Mouse (Mus musculus) cortical plate, adult 2 months (tissue): ENCODE results near the gene Rnf182. TPM values are rescaled to one million over a fixed set of nuclear protein-coding genes. Genes with fewer than 3 reads are reported as not detected.

ENCODE experiments used
- H3K27ac ChIP-seq: fragments of 200-500 bp; 2 replicates; pipeline ENCODE4 v1.5.1; 2012; ENCODE audit warnings: low read length, control low read depth, inconsistent platforms; ENCODE audit not compliant: insufficient read depth
- H3K4me1 ChIP-seq: fragments of 200-500 bp; 2 replicates; pipeline ENCODE4 v1.6.1; 2011; ENCODE audit warnings: low read length; ENCODE audit not compliant: control insufficient read depth, insufficient read depth
- H3K4me3 ChIP-seq: fragments of 200-500 bp; 2 replicates; pipeline ENCODE4 v1.5.1; 2011; ENCODE audit warnings: mild to moderate bottlenecking, low read length, control low read depth; ENCODE audit not compliant: insufficient read depth
- CTCF ChIP-seq: fragments of 200-500 bp; IDR thresholded peaks from 2 replicates; pipeline ENCODE4 v1.5.1; 2011; ENCODE audit warnings: mild to moderate bottlenecking, control low read depth, low read length; ENCODE audit not compliant: insufficient read depth; ENCODE audit errors: extremely low read depth
- POLR2A ChIP-seq: fragments of 200-500 bp; IDR thresholded peaks from 2 replicates; pipeline ENCODE4 v1.6.1; 2011; ENCODE audit warnings: mild to moderate bottlenecking, low read length, control low read depth; ENCODE audit not compliant: insufficient read depth; ENCODE audit errors: extremely low read depth
- polyA plus RNA-seq: library from polyadenylated mRNA; depleted of rRNA; stranded (reverse); fragments of >200 nt; gene quantifications from 2 replicates; pipeline ENCODE4 v1.2.3, GENCODE M21; 2012

Rnf182 gene
- polyA plus RNA-seq, 1 experiment = 7.3 TPM

DNA sequence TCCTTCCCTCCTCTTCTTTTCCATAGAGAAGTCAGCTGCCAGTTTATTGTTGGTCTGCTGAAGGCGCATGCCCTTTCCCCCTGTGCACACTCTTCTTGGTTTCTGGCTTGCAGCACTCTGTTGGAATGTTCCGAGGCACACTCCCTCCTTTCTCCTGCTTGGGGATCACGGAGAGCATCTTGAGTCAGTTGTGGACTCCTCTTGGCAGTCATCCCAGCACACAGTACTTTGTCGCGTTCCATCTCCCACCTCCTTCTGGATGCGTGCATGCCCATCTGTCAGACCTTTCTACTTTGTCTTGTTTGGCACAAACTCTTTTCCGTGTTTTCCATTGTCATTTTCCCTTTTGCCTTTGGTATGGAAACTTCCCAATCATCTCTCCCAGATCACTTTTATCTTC is 22.2 kb downstream of the Rnf182 start:
- Histone ChIP-seq H3K4me1 (no peaks in the 10 kb centered on the region; the same call in 1 of the 2 replicates), H3K4me3 (no peak overlapping the region), H3K27ac (no peak overlapping the region)
- TF ChIP-seq CTCF = no peak
- no peak for TF ChIP-seq POLR2A

DNA sequence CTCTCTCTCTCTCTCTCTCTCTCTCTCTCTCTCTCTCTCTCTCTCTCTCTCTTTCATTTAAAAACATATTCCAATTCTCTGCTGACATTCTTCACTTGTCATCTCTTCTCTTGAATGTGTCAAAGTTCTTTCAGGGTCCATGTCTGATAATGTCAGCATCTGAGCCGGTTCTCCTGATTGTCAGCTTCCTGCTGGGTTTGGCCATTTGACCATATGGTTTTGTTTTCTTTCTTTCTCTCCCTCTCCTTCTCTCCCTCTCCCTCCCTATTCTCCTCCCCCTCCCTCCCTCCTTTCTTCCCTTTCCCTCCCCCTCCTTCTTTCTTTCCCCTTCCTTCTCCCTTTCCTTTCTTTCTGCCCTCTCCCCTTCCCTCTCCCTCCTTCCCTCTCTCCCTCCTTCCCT is 29.5 kb downstream of the Rnf182 start:
- Histone ChIP-seq H3K4me3 (no peak overlapping the region), H3K4me1 (peaks cover 2% of the 10 kb centered on the region; the same call in 1 of the 2 replicates), H3K27ac (no peak overlapping the region)
- TF ChIP-seq CTCF = no peak
- no peak for TF ChIP-seq POLR2A

DNA sequence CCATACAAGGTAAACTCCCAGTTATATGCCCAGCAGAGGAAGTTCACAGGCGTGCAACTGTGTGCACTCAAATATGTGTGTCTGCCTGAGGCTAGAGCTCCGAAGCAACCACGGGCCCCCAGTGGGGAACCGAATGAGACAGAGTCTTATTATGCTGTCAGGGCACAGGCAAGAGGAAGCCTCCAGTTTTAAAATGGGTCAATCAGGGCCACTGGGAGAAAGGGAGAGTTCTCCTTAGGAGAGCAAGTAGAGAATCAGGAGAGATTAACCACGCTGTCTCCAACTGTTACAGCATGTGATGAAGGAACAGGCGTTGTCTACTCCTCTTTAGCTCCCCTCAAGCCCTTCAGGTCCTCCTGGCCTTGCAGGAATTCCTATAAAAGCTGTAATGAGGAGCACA is 33.0 kb downstream of the Rnf182 start:
- Histone ChIP-seq H3K4me1 (peaks cover 2% of the 10 kb centered on the region; the same call in 1 of the 2 replicates), H3K4me3 (no peak overlapping the region), H3K27ac (no peak overlapping the region)
- TF ChIP-seq CTCF (no peak), POLR2A (no peak)

DNA sequence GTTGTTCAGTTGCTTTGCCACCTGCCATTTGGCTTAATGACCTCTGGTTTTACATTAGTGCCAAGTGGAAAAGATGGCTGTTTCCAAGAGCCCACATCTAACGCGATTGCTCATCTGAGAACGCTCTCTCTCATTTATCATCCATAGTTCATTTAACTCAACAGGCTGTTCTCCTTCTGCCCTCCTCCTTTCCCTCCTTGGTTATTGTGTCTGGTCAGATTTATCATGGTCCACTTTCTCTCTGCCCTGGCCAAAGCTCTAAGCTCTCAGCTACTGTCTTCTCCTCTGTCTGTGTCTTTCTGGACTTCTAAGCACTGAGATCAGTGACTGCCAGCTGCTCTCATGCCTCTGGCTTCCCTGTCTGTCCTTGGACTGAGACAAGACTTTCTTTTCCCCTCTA is 35.8 kb downstream of the Rnf182 start:
- no peak overlapping the region for H3K4me3 ChIP-seq
- no peak overlapping the region for H3K27ac ChIP-seq
- H3K4me1 ChIP-seq = peaks cover 2% of the 10 kb centered on the region; the same call in 1 of the 2 replicates
- TF ChIP-seq POLR2A (no peak), CTCF (no peak)

DNA sequence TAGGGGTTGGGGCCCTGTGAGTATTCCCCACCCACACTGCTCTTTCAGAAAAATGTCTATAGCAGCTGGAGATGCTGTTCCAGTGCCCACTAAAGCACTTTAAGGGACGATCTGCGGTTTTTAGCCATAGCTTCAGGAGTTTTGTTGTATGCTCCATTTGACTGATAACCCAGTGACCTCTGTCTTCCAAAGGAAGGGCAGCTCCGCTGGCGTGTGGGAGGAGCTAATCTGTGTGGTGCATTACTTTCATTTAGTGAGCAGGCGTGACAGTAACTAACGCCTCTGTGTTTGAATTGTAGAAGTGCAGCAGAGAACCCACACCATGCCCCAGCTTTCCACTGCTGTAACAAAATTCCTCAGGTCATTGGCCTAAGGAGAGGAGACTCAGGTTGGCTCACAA is 38.6 kb downstream of the Rnf182 start:
- no peak overlapping the region for H3K4me3 ChIP-seq
- no peak for TF ChIP-seq POLR2A
- TF ChIP-seq CTCF = no peak
- H3K27ac ChIP-seq = no peak overlapping the region

DNA sequence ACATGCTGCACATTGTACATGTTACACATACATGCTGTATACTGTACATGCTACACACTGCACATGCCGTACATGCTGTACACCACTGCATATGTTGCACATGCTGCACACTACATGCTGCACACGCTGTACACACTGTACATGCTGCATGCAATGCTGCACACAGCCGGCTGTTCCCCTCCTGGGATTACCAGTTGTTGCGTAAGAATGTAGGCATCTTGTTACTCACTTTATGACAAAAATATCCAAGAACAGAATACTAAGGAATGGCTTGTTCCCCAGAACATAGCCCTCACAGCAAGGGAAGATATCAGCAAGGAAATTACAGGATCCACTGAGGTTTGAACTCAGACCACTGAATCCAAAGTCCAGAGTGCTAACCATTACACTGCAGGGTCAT is 47.7 kb downstream of the Rnf182 start:
- no peak overlapping the region for H3K27ac ChIP-seq
- H3K4me1 ChIP-seq = peaks cover 3% of the 10 kb centered on the region
- TF ChIP-seq POLR2A (no peak), CTCF (no peak)
- no peak overlapping the region for H3K4me3 ChIP-seq

More for the DNA sequence above, 38.6 kb downstream of the Rnf182 start:
- no peaks in the 10 kb centered on the region for H3K4me1 ChIP-seq

DNA sequence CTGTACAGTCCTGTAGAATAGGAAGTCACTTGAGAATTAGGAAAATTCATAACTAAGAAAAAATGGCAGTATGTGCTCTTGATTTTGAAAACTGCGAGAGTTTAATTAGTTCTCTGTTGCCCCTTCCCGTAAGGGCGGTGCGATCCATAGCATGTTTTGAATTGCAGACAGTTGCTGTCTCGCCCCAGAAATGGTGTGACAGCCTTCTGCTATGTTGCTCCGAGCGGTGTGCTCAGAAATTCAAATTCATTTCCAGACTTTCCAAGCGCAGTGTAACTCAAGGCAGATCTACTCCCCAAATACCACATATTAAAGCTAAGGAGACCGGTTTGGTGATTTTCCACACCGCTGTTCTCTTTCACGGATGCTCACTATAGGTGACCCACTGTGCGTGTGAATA is 50.6 kb downstream of the Rnf182 start:
- TF ChIP-seq CTCF = no peak
- Histone ChIP-seq H3K4me3 (no peak overlapping the region), H3K4me1 (peaks cover 3% of the 10 kb centered on the region), H3K27ac (no peak overlapping the region)

DNA sequence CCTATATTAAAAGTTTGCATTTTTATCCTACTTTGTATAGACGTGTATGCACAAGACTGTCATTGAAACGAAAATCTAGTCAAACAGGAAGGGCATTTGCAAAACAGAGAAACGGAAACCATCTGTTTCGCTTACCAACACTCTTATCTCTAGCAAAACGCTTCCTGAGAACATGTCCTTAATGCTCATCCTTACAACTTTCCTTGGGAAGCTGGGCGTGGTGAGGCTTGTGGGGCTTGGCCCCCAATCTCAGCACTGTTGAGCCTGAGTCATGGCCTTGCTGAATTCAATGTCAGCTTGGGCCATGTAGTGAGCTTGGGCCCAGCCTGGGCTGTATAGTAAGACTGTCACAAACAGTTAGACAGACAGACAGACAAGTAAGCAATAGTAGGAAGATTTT is 51.4 kb downstream of the Rnf182 start:
- Histone ChIP-seq H3K4me1 (peaks cover 3% of the 10 kb centered on the region), H3K4me3 (no peak overlapping the region), H3K27ac (no peak overlapping the region)
- no peak for TF ChIP-seq CTCF
- TF ChIP-seq POLR2A = no peak

DNA sequence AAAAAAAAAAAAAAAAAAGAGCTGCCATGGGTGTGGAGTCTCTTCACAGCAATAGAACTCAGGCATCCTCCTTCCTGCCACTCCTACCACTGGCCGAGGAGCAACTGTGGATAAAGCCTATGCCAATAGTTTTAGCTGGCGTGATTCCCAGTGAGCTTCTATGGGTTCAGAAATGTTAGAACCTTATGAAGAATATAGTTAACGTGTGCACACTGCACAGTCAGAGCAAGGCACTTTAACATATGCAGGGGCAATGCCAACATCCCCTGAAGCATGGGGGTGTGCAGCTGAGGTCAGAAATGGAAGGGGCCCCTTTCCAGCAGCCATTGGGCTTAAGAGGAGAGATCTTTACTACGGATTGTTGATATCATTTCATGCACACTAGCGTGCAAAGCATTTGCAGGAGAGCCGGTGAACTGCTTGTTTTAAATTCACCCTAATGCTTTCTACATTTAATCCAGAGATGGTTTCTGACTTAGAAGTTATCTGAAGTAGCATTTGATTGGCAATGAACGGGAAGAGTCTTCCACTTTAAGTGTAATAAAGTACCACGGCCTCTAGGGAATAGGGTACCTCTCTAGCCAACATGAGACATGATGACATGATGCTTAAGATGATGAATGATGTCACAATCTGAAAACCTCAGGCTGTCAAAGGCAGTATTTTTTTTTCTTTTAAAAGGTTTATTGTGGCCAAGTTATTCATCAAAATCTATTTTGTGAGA is 61.8 kb downstream of the Rnf182 start:
- no peak overlapping the region for H3K4me3 ChIP-seq
- no peaks in the 10 kb centered on the region for H3K4me1 ChIP-seq
- no peak overlapping the region for H3K27ac ChIP-seq
- TF ChIP-seq CTCF = no peak

DNA sequence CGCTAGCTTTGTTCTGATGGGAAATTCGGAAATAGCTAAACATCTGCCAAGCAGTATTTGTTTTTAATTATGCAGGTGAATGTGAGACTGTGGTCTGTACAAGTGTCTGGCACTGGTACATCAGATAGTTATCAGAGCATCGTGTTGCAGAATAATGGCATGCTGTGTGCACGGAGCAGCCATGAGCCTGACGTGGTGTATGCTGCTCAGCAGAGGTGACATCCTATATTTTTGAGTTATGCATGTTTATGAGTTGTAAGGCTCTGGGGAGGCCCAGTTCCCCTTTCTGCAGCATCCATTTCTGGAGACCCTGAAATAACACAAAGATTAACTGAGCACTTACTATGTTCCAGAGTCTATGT is 62.4 kb downstream of the Rnf182 start:
- TF ChIP-seq POLR2A (no peak), CTCF (no peak)
- Histone ChIP-seq H3K4me3 (no peak overlapping the region), H3K27ac (no peak overlapping the region), H3K4me1 (no peaks in the 10 kb centered on the region)
